Mouse (Mus musculus) stomach, embryonic 16.5 days (tissue): ENCODE results near the gene Igf2bp1. TPM values are rescaled to one million over a fixed set of nuclear protein-coding genes. Genes with fewer than 3 reads are reported as not detected.
A peak's percentile ranks its signal among the peaks of the same experiment; 100 is the strongest.

ENCODE experiments used
- ATAC-seq: fragments of 200-750 bp; cut with Nextera tagmentation; 2 replicates; pipeline ENCODE4 v1.8.0; 2017; ENCODE audit warnings: moderate number of reproducible peaks, moderate TSS enrichment; ENCODE audit not compliant: insufficient read depth, low FRiP score
- H3K27ac ChIP-seq: fragments of 300-500 bp; sonication (generic); 2 replicates; pipeline ENCODE4 v1.5.1; 2014; ENCODE audit warnings: low read length
- H3K27me3 ChIP-seq: fragments of 300-500 bp; sonication (generic); 2 replicates; pipeline ENCODE4 v1.6.1; 2014; ENCODE audit warnings: low read length, control low read depth, mixed read lengths; ENCODE audit not compliant: control insufficient read depth, insufficient read depth
- H3K36me3 ChIP-seq: fragments of 300-500 bp; sonication (generic); 2 replicates; pipeline ENCODE4 v1.6.1; 2014; ENCODE audit warnings: low read length; ENCODE audit not compliant: control insufficient read depth, insufficient read depth
- H3K4me1 ChIP-seq: fragments of 300-500 bp; sonication (generic); 2 replicates; pipeline ENCODE4 v1.6.1; 2014; ENCODE audit warnings: low read length, control low read depth, mixed read lengths; ENCODE audit not compliant: control insufficient read depth, insufficient read depth
- H3K4me2 ChIP-seq: fragments of 300-500 bp; sonication (generic); 2 replicates; pipeline ENCODE4 v1.6.1; 2014; ENCODE audit warnings: low read depth, low read length, mixed read lengths
- H3K4me3 ChIP-seq: fragments of 300-500 bp; sonication (generic); replicated peaks from 2 replicates; pipeline ENCODE4 v1.5.1; 2014; ENCODE audit warnings: mild to moderate bottlenecking, low read length
- H3K9ac ChIP-seq: fragments of 300-500 bp; sonication (generic); 2 replicates; pipeline ENCODE4 v1.6.1; 2014; ENCODE audit warnings: low read length
- H3K9me3 ChIP-seq: fragments of 300-500 bp; sonication (generic); replicated peaks from 2 replicates; pipeline ENCODE4 v1.6.1; 2016; ENCODE audit warnings: low read length, control low read depth; ENCODE audit not compliant: control insufficient read depth
- WGBS: fragments of 180-500 bp; shearing (Covaris S2); extraction: QIAGEN DNeasy Blood & Tissue Kit; methylation state at CpG from one replicate; pipeline ENCODE4 v1.1.7; 2014; 5-methylcytosine and 5-hydroxymethylcytosine counted together
- polyA plus RNA-seq: library from polyadenylated mRNA; unstranded; fragments of >200 nt; fragmentation: Nextera tagmentation; extraction: Ambion mirVana; gene quantifications from 2 replicates; pipeline ENCODE4 v1.2.1, GENCODE M21; 2015

Gene Igf2bp1
- polyA plus RNA-seq, 1 experiment from 2014 or later = 24.1 TPM

DNA sequence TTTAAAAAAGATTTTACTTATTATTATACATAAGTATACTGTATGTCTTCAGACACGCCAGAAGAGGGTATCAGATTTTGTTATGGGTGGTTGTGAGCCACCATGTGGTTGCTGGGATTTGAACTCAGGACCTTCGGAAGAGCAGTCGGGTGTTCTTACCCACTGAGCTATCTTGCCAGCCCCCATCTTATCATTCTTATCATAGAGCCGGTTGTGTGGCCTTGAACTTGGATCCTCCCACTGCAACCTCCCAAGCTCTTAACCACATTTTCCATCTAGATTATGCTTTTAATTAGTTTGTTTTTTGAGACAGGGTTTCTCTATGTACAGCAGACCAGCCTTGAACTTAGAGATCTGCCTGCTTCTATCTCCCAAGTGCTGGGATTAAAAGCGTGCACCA is 31.8 kb upstream of the Igf2bp1 start:
- Histone ChIP-seq H3K27ac (no peak overlapping the region), H3K4me1 (peaks cover 16% of the 10 kb centered on the region), H3K4me2 (no peak overlapping the region), H3K36me3 (peaks cover 9% of the 10 kb centered on the region; the same call in 1 of the 2 replicates), H3K27me3 (no peaks in the 10 kb centered on the region), H3K9me3 (no peaks in the 10 kb centered on the region), H3K9ac (no peak overlapping the region), H3K4me3 (no peak overlapping the region)
- no peak for ATAC-seq
- 86% methylated on average over 5 of the region's 5 CpGs for WGBS

DNA sequence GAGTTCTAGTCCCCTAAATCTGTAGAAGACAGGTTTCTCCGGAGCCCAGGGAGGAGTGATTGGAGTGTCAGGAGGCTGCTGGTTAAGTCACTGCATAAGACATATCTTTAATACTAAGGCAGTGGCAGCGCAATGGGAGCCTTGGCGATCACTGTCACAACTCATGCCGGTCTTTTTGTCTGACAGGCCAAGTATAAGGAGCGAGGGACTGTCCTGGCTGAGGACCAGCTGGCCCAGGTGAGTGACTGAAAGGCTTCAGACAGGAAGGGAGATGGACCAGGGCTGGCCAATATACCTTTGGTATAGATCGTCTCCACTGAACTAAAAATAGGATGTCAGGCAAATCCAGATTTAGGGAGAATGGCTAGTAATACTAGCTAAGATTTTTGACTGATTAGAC is 29.4 kb upstream of the Igf2bp1 start:
- H3K4me1 ChIP-seq = peaks cover 16% of the 10 kb centered on the region
- no peak for ATAC-seq
- peak overlapping the region; percentile 74; the same call in 1 of the 2 replicates for H3K27ac ChIP-seq
- 6% methylated on average over 6 of the region's 6 CpGs for WGBS
- peak overlapping the region; percentile 89 for H3K9ac ChIP-seq
- H3K9me3 ChIP-seq = no peaks in the 10 kb centered on the region
- peak overlapping the region; percentile 95 for H3K4me2 ChIP-seq
- peaks cover 4% of the 10 kb centered on the region; the same call in 1 of the 2 replicates for H3K36me3 ChIP-seq
- peak overlapping the region; percentile 91 for H3K4me3 ChIP-seq
- H3K27me3 ChIP-seq = no peaks in the 10 kb centered on the region

DNA sequence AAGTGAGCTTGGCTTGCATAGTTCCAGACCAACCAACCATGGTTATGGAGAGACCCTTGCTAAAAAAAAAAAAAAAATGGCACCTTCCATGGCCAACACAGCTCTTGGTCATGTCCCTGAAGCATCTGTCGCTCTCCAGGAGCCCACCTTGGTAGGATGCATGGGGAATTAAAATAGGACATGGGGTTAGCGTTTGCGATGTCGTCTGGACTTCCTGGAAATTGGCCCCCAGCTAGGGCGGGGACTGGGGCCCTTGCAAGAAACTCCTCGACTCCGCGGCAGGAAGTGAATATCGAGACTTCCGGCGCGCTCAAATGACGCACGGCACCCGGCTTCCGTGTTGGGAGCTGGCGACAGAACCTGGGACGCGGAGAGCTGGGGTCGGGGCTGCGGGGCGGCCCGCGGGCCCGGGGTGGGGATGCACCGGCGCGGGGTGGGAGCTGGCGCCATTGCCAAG is 28.9 kb upstream of the Igf2bp1 start, which contains the start of gene Snf8:
TSS of gene Snf8 (plus strand) at position 290 of the 457 bp plus-strand sequence.
- WGBS = under 1% methylated on average over 29 of the region's 29 CpGs
- peak; percentile 90 for ATAC-seq
- peaks cover 16% of the 10 kb centered on the region for H3K4me1 ChIP-seq

DNA sequence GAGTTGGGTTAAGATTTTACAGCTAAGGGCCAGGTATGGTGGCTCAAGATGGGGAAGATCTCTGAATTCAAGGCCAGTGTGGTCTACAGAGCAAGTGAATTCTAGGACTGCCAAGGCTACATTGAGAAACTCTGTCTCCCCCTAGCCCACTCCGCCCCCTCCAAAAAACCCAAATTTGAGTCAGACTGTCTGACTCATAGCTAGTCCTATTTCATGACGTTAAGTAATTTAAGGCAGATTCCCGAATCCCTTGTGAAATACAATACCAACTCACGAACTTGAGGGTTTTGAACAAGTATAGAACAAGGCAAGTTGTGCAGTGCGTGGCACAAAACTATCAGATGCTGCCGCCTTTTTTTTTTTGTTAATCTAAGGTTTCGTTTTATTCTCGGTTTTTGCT is 28.4 kb upstream of the Igf2bp1 start:
- Histone ChIP-seq H3K4me2 (peak overlapping the region; percentile 95), H3K36me3 (peaks cover under 1% of the 10 kb centered on the region; the same call in 1 of the 2 replicates), H3K9me3 (no peaks in the 10 kb centered on the region), H3K4me3 (peak overlapping the region; percentile 91), H3K9ac (peak overlapping the region; percentile 89), H3K27me3 (no peaks in the 10 kb centered on the region), H3K4me1 (peaks cover 16% of the 10 kb centered on the region), H3K27ac (peak overlapping the region; percentile 74; the same call in 1 of the 2 replicates)
- 46% methylated on average over 8 of the region's 8 CpGs for WGBS
- ATAC-seq = no peak

More for the DNA sequence above, 28.9 kb upstream of the Igf2bp1 start, which contains the start of gene Snf8:
- peak within 1 kb of the TSS; percentile 91 for H3K4me3 ChIP-seq
- H3K27me3 ChIP-seq = no peaks in the 10 kb centered on the region
- no peaks in the 10 kb centered on the region for H3K9me3 ChIP-seq
- peak within 1 kb of the TSS; percentile 74 for H3K27ac ChIP-seq
- H3K4me2 ChIP-seq = peak within 1 kb of the TSS; percentile 95
- H3K36me3 ChIP-seq = peaks cover 4% of the 10 kb centered on the region; the same call in 1 of the 2 replicates
- peak within 1 kb of the TSS; percentile 89 for H3K9ac ChIP-seq

DNA sequence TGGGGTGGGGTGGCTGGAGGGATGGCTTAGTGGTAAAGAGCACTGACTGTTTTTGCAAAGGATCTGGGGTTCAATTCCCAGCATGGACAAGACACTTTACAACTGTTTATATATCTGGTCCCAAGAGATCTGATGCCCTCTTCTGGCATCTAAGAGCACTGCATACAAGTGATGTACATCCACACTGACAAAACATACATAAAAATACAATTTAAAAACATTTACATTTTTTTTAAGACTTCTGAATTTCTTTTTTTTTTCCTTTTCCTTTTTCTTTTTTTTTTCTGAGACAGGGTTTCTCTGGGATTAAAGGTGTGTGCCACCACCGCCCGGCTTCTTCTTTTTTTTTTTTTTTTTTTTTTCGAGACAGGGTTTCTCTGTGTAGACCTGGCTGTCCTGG is 27.5 kb upstream of the Igf2bp1 start:
- no peak overlapping the region for H3K9ac ChIP-seq
- no peaks in the 10 kb centered on the region; the same call in 1 of the 2 replicates for H3K36me3 ChIP-seq
- no peaks in the 10 kb centered on the region for H3K9me3 ChIP-seq
- no peak overlapping the region for H3K4me3 ChIP-seq
- peaks cover 16% of the 10 kb centered on the region for H3K4me1 ChIP-seq
- no peaks in the 10 kb centered on the region for H3K27me3 ChIP-seq
- no peak overlapping the region for H3K4me2 ChIP-seq
- ATAC-seq = no peak
- H3K27ac ChIP-seq = no peak overlapping the region
- 91% methylated on average over 2 of the region's 3 CpGs for WGBS

DNA sequence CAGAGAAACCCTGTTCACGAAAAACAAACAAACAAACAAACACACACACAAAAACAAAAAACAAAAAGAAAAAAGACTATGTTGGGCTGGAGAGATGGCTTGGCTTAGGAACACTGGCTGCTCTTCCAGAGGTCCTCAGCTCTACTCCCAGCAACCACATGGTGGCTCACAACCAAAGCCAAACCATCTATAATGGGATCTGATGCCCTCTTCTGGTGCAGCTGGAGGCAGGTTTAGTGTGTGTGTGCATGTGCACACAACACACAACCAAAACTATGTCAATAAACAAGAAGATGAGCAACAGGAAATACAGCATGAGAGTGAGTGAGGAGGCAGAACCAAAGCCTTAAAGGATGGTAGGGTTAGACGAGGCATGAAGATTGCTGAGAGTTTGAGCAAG is 26.0 kb upstream of the Igf2bp1 start:
- H3K9ac ChIP-seq = no peak overlapping the region
- H3K4me3 ChIP-seq = no peak overlapping the region
- no peaks in the 10 kb centered on the region for H3K27me3 ChIP-seq
- 72% methylated on average over 2 of the region's 2 CpGs for WGBS
- H3K9me3 ChIP-seq = no peaks in the 10 kb centered on the region
- ATAC-seq = no peak
- no peak overlapping the region for H3K27ac ChIP-seq
- H3K4me2 ChIP-seq = no peak overlapping the region
- peaks cover 16% of the 10 kb centered on the region for H3K4me1 ChIP-seq
- no peaks in the 10 kb centered on the region for H3K36me3 ChIP-seq

DNA sequence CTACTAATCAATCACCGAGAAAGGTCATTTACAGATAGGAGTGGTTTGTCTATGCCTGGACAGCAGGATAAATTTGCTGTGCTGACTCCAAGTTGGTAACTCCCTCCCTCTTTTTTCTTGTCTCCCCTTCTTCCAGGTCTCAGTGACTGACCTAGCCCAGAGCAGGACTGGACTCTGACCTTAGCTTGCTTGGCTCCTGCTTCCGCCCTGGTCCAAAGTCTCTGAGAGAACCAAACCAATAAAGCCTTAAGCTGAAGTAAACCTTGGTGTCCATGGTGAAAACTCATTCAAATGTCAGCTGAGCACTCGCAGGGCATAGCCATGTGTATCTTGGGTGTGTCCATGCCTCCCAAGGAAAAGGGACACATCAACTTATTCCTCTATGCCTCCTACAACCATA is 24.8 kb upstream of the Igf2bp1 start:
- Histone ChIP-seq H3K27me3 (no peaks in the 10 kb centered on the region), H3K4me1 (peaks cover 9% of the 10 kb centered on the region), H3K9ac (no peak overlapping the region), H3K4me3 (no peak overlapping the region), H3K27ac (no peak overlapping the region), H3K9me3 (no peaks in the 10 kb centered on the region), H3K36me3 (no peaks in the 10 kb centered on the region), H3K4me2 (no peak overlapping the region)
- peak; percentile 48; the same call in 1 of the 2 replicates for ATAC-seq
- WGBS = 76% methylated on average over 3 of the region's 3 CpGs

DNA sequence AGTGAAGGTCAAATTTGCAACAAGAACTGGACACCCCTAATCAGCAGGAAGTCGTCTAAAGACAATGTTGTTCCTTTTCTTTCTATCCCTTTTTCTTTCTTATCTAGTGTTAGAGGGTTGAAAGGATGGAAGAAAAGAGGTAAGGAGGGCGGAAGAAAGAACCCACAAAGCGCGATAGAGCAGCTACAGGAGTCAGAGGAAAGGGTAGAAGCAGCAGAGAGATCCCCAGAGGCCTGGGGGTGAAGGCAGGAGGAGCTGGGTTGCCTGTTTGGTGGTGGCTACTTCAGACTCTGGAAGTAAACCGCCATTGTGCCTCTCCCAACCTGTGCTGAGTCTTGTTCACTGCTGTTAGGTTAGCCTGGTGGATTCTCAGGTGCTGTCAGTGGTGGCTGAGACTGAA is 22.4 kb upstream of the Igf2bp1 start:
- 55% methylated on average over 5 of the region's 5 CpGs for WGBS
- Histone ChIP-seq H3K27ac (no peak overlapping the region), H3K36me3 (no peaks in the 10 kb centered on the region), H3K9me3 (no peaks in the 10 kb centered on the region), H3K27me3 (no peaks in the 10 kb centered on the region), H3K4me1 (no peaks in the 10 kb centered on the region), H3K9ac (no peak overlapping the region), H3K4me3 (no peak overlapping the region), H3K4me2 (no peak overlapping the region)
- ATAC-seq = no peak

DNA sequence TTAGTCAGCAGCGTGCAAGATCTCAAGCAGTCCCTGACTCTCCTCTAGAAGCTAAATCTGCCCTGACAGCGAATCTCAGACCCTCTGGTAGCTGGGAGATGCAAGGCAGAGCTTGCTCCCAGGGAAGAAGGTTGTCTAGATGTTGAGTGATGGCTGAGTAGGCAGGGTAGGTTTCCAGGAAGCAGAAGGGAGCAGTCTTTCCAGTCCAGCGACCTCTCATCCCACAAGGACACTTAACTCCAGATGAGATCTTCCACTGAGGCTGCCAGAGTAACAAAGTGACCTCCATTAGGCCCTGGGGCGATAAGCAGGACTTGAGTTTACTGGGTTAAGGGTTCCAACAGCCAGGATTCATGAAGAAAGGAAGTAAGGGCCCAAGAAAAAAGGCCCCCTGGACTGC is 14.9 kb upstream of the Igf2bp1 start:
- Histone ChIP-seq H3K4me1 (no peaks in the 10 kb centered on the region), H3K27ac (no peak overlapping the region), H3K4me2 (no peak overlapping the region), H3K4me3 (no peak overlapping the region), H3K9ac (no peak overlapping the region), H3K36me3 (no peaks in the 10 kb centered on the region), H3K27me3 (no peaks in the 10 kb centered on the region), H3K9me3 (no peaks in the 10 kb centered on the region)
- no peak for ATAC-seq
- 55% methylated on average over 4 of the region's 4 CpGs for WGBS
